Mouse (Mus musculus): ENCODE measurements around the gene Wwox.
A peak's percentile ranks its signal among the peaks of the same experiment; 100 is the strongest.

Gene Wwox

GRCm38 (mm10) chr8:114439334-114440204, at the start of gene Wwox:
Gene Wwox, plus strand, starts transcription at chr8:114439655.
- DNase-seq (ENCODE audit: inconsistent ontology term), result peak; percentile 99

- no peak for DNase-seq (ENCODE audit: inconsistent ontology term)
Observed at GRCm38 (mm10) chr8:114390465-114391254, 48.8 kb upstream of the Wwox start.

- no peak for DNase-seq (ENCODE audit: inconsistent ontology term)
Observed at GRCm38 (mm10) chr8:114398326-114398725, 41.1 kb upstream of the Wwox start.

- DNase-seq (ENCODE audit: inconsistent ontology term), result no peak
Observed at GRCm38 (mm10) chr8:114399273-114399672, 40.2 kb upstream of the Wwox start.

GRCm38 (mm10) chr8:114401679-114402078, 37.8 kb upstream of the Wwox start:
- DNase-seq (ENCODE audit: inconsistent ontology term), result no peak

GRCm38 (mm10) chr8:114411421-114411820, 28.0 kb upstream of the Wwox start:
- no peak for DNase-seq (ENCODE audit: inconsistent ontology term)

GRCm38 (mm10) chr8:114417786-114418185, 21.7 kb upstream of the Wwox start, which contains the start of gene Clec3a:
Gene Clec3a, plus strand, starts transcription at chr8:114418086.
- DNase-seq (ENCODE audit: inconsistent ontology term), result no peak

- no peak for DNase-seq (ENCODE audit: inconsistent ontology term)
Observed at GRCm38 (mm10) chr8:114418486-114418885, 21.0 kb upstream of the Wwox start.

GRCm38 (mm10) chr8:114418904-114419303, 20.6 kb upstream of the Wwox start:
- no peak for DNase-seq (ENCODE audit: inconsistent ontology term)

- DNase-seq (ENCODE audit: inconsistent ontology term), result no peak
Observed at GRCm38 (mm10) chr8:114421544-114421943, 17.9 kb upstream of the Wwox start.

- peak; percentile 24 for DNase-seq (ENCODE audit: inconsistent ontology term)
Observed at GRCm38 (mm10) chr8:114438236-114438635, 1.2 kb upstream of the Wwox start.

GRCm38 (mm10) chr8:114440205-114440589, 742 bp downstream of the Wwox start:
- DNase-seq (ENCODE audit: inconsistent ontology term), result peak; percentile 14

GRCm38 (mm10) chr8:114441616-114442015, 2.2 kb downstream of the Wwox start:
- no peak for DNase-seq (ENCODE audit: inconsistent ontology term)

- DNase-seq (ENCODE audit: inconsistent ontology term), result no peak
Observed at GRCm38 (mm10) chr8:114446884-114447283, 7.4 kb downstream of the Wwox start.

GRCm38 (mm10) chr8:114452278-114452677, 12.8 kb downstream of the Wwox start:
- no peak for DNase-seq (ENCODE audit: inconsistent ontology term)

GRCm38 (mm10) chr8:114452781-114453221, 13.3 kb downstream of the Wwox start:
- DNase-seq (ENCODE audit: inconsistent ontology term), result peak; percentile 82

GRCm38 (mm10) chr8:114455302-114455701, 15.8 kb downstream of the Wwox start:
- DNase-seq (ENCODE audit: inconsistent ontology term), result no peak

- no peak for DNase-seq (ENCODE audit: inconsistent ontology term)
Observed at GRCm38 (mm10) chr8:114455953-114456352, 16.5 kb downstream of the Wwox start.

GRCm38 (mm10) chr8:114458113-114458784, 18.8 kb downstream of the Wwox start:
- DNase-seq (ENCODE audit: inconsistent ontology term), result no peak

- no peak for DNase-seq (ENCODE audit: inconsistent ontology term)
Observed at GRCm38 (mm10) chr8:114460600-114460999, 21.1 kb downstream of the Wwox start.

- DNase-seq (ENCODE audit: inconsistent ontology term), result no peak
Observed at GRCm38 (mm10) chr8:114462591-114462990, 23.1 kb downstream of the Wwox start.

GRCm38 (mm10) chr8:114463305-114463704, 23.9 kb downstream of the Wwox start:
- DNase-seq (ENCODE audit: inconsistent ontology term), result no peak
